Mouse (Mus musculus) liver, embryonic 16.5 days (tissue): Measurements from ENCODE around the gene 9130019O22Rik. TPM values are rescaled to one million over a fixed set of nuclear protein-coding genes. Genes with fewer than 3 reads are reported as not detected.
A peak's percentile ranks its signal among the peaks of the same experiment; 100 is the strongest.
"Not testable (repeated sequence)": the region's sequence is repeated elsewhere in the genome, so short reads cannot be mapped to it uniquely, and the experiment has no call there.

Experiments
- ATAC-seq: fragments of 200-750 bp; cut with Nextera tagmentation; 2 replicates; pipeline ENCODE4 v1.8.0; 2017; ENCODE audit warnings: low read depth, mild to moderate bottlenecking, moderate number of reproducible peaks, moderate library complexity
- H3K27ac ChIP-seq: fragments of 300-500 bp; sonication (generic); 2 replicates; pipeline ENCODE4 v1.5.1; 2014; ENCODE audit warnings: mild to moderate bottlenecking, low read length
- H3K27me3 ChIP-seq: fragments of 300-500 bp; sonication (generic); 2 replicates; pipeline ENCODE4 v1.6.1; 2014; ENCODE audit warnings: low read depth, low read length, mixed read lengths; ENCODE audit not compliant: control insufficient read depth, insufficient read depth
- H3K36me3 ChIP-seq: fragments of 300-500 bp; sonication (generic); 2 replicates; pipeline ENCODE4 v1.6.1; 2014; ENCODE audit warnings: mild to moderate bottlenecking; ENCODE audit not compliant: control insufficient read depth, insufficient read depth
- H3K4me1 ChIP-seq: fragments of 300-500 bp; sonication (generic); 2 replicates; pipeline ENCODE4 v1.6.1; 2014; ENCODE audit warnings: low read depth, low read length, mixed read lengths; ENCODE audit not compliant: control insufficient read depth
- H3K4me2 ChIP-seq: fragments of 300-500 bp; sonication (generic); 2 replicates; pipeline ENCODE4 v1.6.1; 2014; ENCODE audit warnings: low read depth, low read length, mixed read lengths
- H3K4me3 ChIP-seq: fragments of 300-500 bp; sonication (generic); 2 replicates; pipeline ENCODE4 v1.5.1; 2014; ENCODE audit warnings: low read depth, mild to moderate bottlenecking, low read length
- H3K9ac ChIP-seq: fragments of 300-500 bp; sonication (generic); 2 replicates; pipeline ENCODE4 v1.6.1; 2014; ENCODE audit warnings: low read depth, low read length
- H3K9me3 ChIP-seq: fragments of 300-500 bp; sonication (generic); replicated peaks from 2 replicates; pipeline ENCODE4 v1.6.1; 2016; ENCODE audit warnings: low read length; ENCODE audit not compliant: control insufficient read depth
- WGBS: fragments of 180-500 bp; shearing (Covaris S2); extraction: QIAGEN DNeasy Blood & Tissue Kit; methylation state at CpG from one replicate; pipeline ENCODE4 v1.1.7; 2014; ENCODE audit not compliant: insufficient replicate concordance; 5-methylcytosine and 5-hydroxymethylcytosine counted together
- polyA plus RNA-seq: library from polyadenylated mRNA; unstranded; fragments of >200 nt; fragmentation: Nextera tagmentation; extraction: Ambion mirVana; gene quantifications from 2 replicates; pipeline ENCODE4 v1.2.1, GENCODE M21; 2015

Gene 9130019O22Rik
- polyA plus RNA-seq, 1 experiment from 2014 or later: 1.3 TPM

- Histone ChIP-seq H3K27ac (no peak overlapping the region), H3K4me1 (peaks cover 10% of the 10 kb centered on the region), H3K9ac (no peak overlapping the region), H3K27me3 (no peaks in the 10 kb centered on the region), H3K9me3 (no peaks in the 10 kb centered on the region), H3K4me3 (no peak overlapping the region), H3K4me2 (no peak overlapping the region), H3K36me3 (no peaks in the 10 kb centered on the region)
- no peak for ATAC-seq
- WGBS: 71% methylated on average over 7 of the region's 7 CpGs
Measured at GRCm38 (mm10) chr7:127390306-127390705, 3.3 kb upstream of the 9130019O22Rik start.

DNA sequence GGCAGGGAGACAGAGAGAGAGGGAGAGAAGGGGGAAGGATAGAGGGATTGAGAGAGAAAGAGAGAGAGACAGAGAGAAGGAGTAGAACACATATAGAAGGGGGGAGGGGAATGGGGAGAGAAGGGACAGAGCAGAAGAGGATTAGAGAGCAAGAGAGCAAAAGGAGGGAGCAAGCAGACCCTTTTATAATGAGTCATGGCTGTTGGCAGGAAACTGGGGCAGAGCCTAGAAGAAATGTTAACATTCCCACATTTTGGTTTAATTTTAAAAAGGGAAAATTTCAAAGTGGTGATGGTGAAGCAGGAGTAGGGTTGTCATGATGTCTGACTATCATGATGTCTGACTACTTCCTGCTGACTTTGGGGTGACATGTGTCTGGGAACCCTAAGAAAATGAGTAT, 1.2 kb upstream of the 9130019O22Rik start:
- H3K9ac ChIP-seq, H3K9me3 ChIP-seq, H3K36me3 ChIP-seq, H3K27ac ChIP-seq, ATAC-seq, H3K4me3 ChIP-seq, H3K27me3 ChIP-seq, H3K4me1 ChIP-seq, H3K4me2 ChIP-seq: not testable (repeated sequence)

- not testable (repeated sequence) for ATAC-seq
Measured at GRCm38 (mm10) chr7:127385560-127385959, 1.4 kb downstream of the 9130019O22Rik start.

GRCm38 (mm10) chr7:127378310-127378921, 8.6 kb downstream of the 9130019O22Rik start:
- 29% methylated on average over 6 of the region's 6 CpGs for WGBS
- H3K4me2 ChIP-seq: no peak overlapping the region
- H3K36me3 ChIP-seq: no peaks in the 10 kb centered on the region
- no peak overlapping the region for H3K4me3 ChIP-seq
- H3K27ac ChIP-seq: no peak overlapping the region
- peaks cover 14% of the 10 kb centered on the region for H3K4me1 ChIP-seq
- no peak overlapping the region for H3K9ac ChIP-seq
- ATAC-seq: no peak
- no peaks in the 10 kb centered on the region for H3K27me3 ChIP-seq
- H3K9me3 ChIP-seq: no peaks in the 10 kb centered on the region

More at GRCm38 (mm10) chr7:127385560-127385959, 1.4 kb downstream of the 9130019O22Rik start:
- H3K27me3 ChIP-seq, H3K27ac ChIP-seq, H3K4me1 ChIP-seq, H3K9me3 ChIP-seq, H3K9ac ChIP-seq, H3K4me2 ChIP-seq, H3K36me3 ChIP-seq, H3K4me3 ChIP-seq: not testable (repeated sequence)
- 78% methylated on average over 4 of the region's 4 CpGs for WGBS

- H3K4me1 ChIP-seq: peaks cover 14% of the 10 kb centered on the region
- peak; percentile 98 for ATAC-seq
- H3K4me3 ChIP-seq: peak within 1 kb of the TSS; percentile 83
- H3K27ac ChIP-seq: peak within 1 kb of the TSS; percentile 77
- under 1% methylated on average over 49 of the region's 49 CpGs for WGBS
- H3K9ac ChIP-seq: peak within 1 kb of the TSS; percentile 86
- H3K27me3 ChIP-seq, H3K9me3 ChIP-seq, H3K36me3 ChIP-seq: not testable (repeated sequence)
- H3K4me2 ChIP-seq: peak within 1 kb of the TSS; percentile 85
Measured at GRCm38 (mm10) chr7:127375271-127376245, 11.4 kb downstream of the 9130019O22Rik start, which contains the start of gene Zfp747. Gene Zfp747 (minus strand): TSS chr7:127376050.

GRCm38 (mm10) chr7:127371870-127372269, 15.1 kb downstream of the 9130019O22Rik start:
- not testable (repeated sequence) for ATAC-seq, H3K4me2 ChIP-seq, H3K36me3 ChIP-seq, H3K4me3 ChIP-seq, H3K9ac ChIP-seq, H3K27ac ChIP-seq, H3K27me3 ChIP-seq, H3K4me1 ChIP-seq, H3K9me3 ChIP-seq
- WGBS: 72% methylated on average over 3 of the region's 3 CpGs

DNA sequence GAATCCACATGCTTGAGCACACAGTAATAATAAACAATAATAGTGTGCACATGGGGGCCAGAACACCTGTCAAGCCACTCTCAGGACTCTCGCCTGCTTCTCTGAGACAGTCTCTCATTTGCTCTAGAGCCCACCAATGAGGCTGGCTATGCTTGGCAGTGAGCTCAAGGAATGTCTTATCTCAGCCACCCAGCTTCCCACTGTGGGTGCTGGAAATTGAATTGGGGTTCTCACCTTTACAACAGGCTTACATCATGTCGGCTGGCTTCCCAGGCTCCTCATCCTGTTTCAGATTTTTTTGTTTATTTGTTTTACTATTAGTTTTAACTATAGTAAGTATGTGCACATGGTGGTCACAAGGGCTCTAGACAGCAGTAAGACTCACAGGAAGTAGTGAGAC, 15.8 kb downstream of the 9130019O22Rik start:
- H3K27me3 ChIP-seq: no peaks in the 10 kb centered on the region

DNA sequence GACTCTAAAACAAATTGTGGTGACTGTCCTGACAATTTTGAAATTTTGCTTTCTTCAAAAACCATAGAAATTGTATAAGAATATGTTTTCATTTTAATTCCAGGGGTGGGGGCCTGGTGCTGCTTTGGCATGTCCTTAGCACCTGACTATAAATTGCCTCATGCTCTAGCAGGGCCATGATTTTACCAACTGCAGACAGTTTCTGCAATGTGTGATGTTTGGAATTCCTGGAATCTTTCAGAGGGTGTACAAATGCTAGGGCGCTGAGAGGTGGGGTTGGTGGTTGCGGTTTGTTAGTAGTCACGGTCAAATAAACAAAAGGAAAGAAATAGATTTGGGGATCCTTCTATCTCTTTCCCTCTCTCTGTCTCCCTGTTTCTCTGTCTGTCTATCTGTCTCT, 20.7 kb downstream of the 9130019O22Rik start:
- Histone ChIP-seq H3K27me3 (peaks cover 8% of the 10 kb centered on the region), H3K4me2 (no peak overlapping the region), H3K27ac (no peak overlapping the region), H3K9ac (no peak overlapping the region), H3K4me1 (no peaks in the 10 kb centered on the region), H3K9me3 (no peaks in the 10 kb centered on the region), H3K36me3 (no peaks in the 10 kb centered on the region), H3K4me3 (no peak overlapping the region)
- no peak for ATAC-seq
- 76% methylated on average over 3 of the region's 3 CpGs for WGBS

More for the DNA sequence above, 15.8 kb downstream of the 9130019O22Rik start:
- 22% methylated on average over 2 of the region's 2 CpGs for WGBS
- no peak for ATAC-seq
- no peaks in the 10 kb centered on the region for H3K9me3 ChIP-seq
- H3K4me1 ChIP-seq: peaks cover 5% of the 10 kb centered on the region
- no peak overlapping the region for H3K9ac ChIP-seq
- no peak overlapping the region for H3K4me2 ChIP-seq
- no peaks in the 10 kb centered on the region for H3K36me3 ChIP-seq
- H3K27ac ChIP-seq: no peak overlapping the region
- H3K4me3 ChIP-seq: no peak overlapping the region

- Histone ChIP-seq H3K9ac (no peak overlapping the region), H3K4me1 (no peaks in the 10 kb centered on the region), H3K27me3 (peaks cover 8% of the 10 kb centered on the region), H3K4me2 (no peak overlapping the region), H3K9me3 (no peaks in the 10 kb centered on the region), H3K4me3 (no peak overlapping the region), H3K36me3 (no peaks in the 10 kb centered on the region), H3K27ac (no peak overlapping the region)
- 63% methylated on average over 4 of the region's 4 CpGs for WGBS
- ATAC-seq: no peak
Measured at GRCm38 (mm10) chr7:127364166-127364565, 22.8 kb downstream of the 9130019O22Rik start.
